Mouse (Mus musculus): Measurements from ENCODE around the gene Kif15. TPM values are rescaled to one million over a fixed set of nuclear protein-coding genes. Genes with fewer than 3 reads are reported as not detected.

The Kif15 gene
- total and polyA plus RNA-seq, 2 experiments from 2014 or later, result 5.6 to 8.4 TPM

DNA sequence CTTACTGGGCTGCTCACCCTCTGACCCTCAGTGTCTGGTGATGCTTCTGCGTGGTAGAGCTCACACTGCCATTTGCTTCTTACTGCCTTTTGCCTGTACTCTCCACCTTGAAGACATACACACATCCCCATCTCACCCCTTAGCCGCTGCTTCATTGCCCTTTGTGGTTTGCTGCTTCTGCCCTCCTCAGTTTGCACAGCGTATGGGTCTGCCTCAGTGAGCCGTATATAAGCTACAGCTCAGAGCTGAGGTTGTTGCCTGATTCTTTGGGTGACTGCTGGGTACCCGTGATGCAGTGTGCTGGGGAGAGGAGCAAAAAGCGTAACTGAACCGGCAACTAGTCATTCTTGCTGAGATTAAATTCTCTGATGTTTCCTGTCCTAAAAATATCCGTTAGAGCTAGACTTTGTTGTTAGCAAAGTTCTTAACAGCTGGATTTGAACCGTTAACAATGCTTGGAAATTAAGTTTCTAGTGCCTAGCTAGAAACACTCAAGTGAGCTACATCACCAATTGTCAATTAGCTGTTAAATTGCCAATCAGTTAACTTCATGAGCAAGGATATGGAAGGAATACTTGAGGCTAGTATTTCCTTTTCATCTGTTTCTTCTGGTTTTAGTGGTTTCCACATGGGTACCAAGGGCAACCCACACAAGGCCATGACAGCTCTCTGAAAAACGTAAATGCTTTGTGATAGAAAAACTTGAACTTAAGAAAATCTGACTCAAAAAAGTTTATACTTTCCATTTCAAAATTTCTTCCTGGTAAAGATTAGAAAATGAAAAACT lies 47.8 kb downstream of the Kif15 start:
- DNase-seq (no peak), ATAC-seq (no peak)
- Histone ChIP-seq H3K27ac (ENCODE audit: low read depth, low read length) (no peak overlapping the region), H3K9me3 (ENCODE audit: low read length) (no peaks in the 10 kb centered on the region), H3K4me3 (ENCODE audit: low read depth, low read length) (no peak overlapping the region), H3K4me2 (ENCODE audit: low read depth) (no peak overlapping the region), H3K9ac (no peak overlapping the region), H3K36me3 (ENCODE audit: insufficient read depth) (no peaks in the 10 kb centered on the region), H3K4me1 (ENCODE audit: insufficient read depth) (no peaks in the 10 kb centered on the region), H3K27me3 (ENCODE audit: insufficient read depth, low read length) (no peaks in the 10 kb centered on the region)
- WGBS, result 92% methylated on average over 10 of the region's 10 CpGs
- no peak for TF ChIP-seq CTCF (IDR thresholded peaks at IDR 0.05; ENCODE audit: low read depth)

DNA sequence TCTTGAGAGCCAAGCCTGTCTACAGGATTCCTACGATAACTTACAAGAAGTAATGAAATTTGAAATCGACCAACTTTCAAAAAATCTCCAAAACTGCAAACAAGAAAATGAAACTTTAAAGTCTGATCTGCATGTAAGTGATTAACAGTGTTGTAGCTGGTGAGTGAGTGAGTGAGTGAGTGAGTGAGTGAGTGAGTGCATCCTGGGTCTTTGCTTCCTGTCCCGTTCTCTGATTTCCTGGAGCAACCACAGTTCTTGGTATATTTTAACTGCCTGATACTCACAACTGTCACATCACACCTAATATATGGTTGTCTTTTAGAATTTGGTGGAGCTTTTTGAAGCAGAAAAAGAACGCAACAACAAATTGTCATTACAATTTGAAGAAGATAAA lies 48.3 kb downstream of the Kif15 start:
- no peak for ATAC-seq
- no peaks in the 10 kb centered on the region for H3K27me3 ChIP-seq (ENCODE audit: insufficient read depth, low read length)
- WGBS, result 95% methylated on average over 4 of the region's 4 CpGs

DNA sequence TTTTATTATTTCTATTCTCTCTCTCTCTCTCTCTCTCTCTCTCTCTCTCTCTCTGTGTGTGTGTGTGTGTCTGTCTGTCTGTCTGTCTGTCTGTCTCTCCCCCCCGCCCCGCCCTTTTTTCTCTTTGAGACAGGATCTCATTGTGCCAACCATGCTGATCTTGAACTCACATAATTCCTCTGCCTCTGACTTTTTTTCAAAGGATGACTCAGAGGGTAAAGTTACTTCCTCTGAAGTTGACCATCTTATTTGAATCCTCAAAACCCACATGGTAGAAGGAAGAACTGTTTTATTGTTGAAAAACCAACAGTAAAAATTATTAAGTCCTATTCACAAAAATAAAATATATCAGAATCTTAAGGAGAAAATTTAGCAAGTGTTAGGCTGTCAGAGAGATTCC lies 53.9 kb downstream of the Kif15 start:
- Histone ChIP-seq H3K4me2 (ENCODE audit: low read depth) (no peak overlapping the region), H3K27me3 (ENCODE audit: insufficient read depth, low read length) (no peaks in the 10 kb centered on the region), H3K4me3 (ENCODE audit: low read depth, low read length) (no peak overlapping the region), H3K27ac (ENCODE audit: low read depth, low read length) (no peak overlapping the region), H3K9ac (no peak overlapping the region), H3K4me1 (ENCODE audit: insufficient read depth) (no peaks in the 10 kb centered on the region), H3K9me3 (ENCODE audit: low read length) (no peaks in the 10 kb centered on the region), H3K36me3 (ENCODE audit: insufficient read depth) (no peaks in the 10 kb centered on the region)
- ATAC-seq (no peak), DNase-seq (no peak)
- no peak for TF ChIP-seq CTCF (IDR thresholded peaks at IDR 0.05; ENCODE audit: low read depth)
- WGBS, result 92% methylated on average over 2 of the region's 2 CpGs

More for the DNA sequence above, 48.3 kb downstream of the Kif15 start:
- Histone ChIP-seq H3K9ac (no peak overlapping the region), H3K36me3 (ENCODE audit: insufficient read depth) (no peaks in the 10 kb centered on the region), H3K27ac (ENCODE audit: low read depth, low read length) (no peak overlapping the region), H3K4me3 (ENCODE audit: low read depth, low read length) (no peak overlapping the region), H3K9me3 (ENCODE audit: low read length) (no peaks in the 10 kb centered on the region), H3K4me2 (ENCODE audit: low read depth) (no peak overlapping the region), H3K4me1 (ENCODE audit: insufficient read depth) (no peaks in the 10 kb centered on the region)
- DNase-seq, result no peak
- no peak for TF ChIP-seq CTCF (IDR thresholded peaks at IDR 0.05; ENCODE audit: low read depth)

GRCm38 (mm10) chr9:123006071-123006470 lies 55.2 kb downstream of the Kif15 start:
- DNase-seq, result no peak
- ATAC-seq, result no peak
- 77% methylated on average over 6 of the region's 6 CpGs for WGBS

DNA sequence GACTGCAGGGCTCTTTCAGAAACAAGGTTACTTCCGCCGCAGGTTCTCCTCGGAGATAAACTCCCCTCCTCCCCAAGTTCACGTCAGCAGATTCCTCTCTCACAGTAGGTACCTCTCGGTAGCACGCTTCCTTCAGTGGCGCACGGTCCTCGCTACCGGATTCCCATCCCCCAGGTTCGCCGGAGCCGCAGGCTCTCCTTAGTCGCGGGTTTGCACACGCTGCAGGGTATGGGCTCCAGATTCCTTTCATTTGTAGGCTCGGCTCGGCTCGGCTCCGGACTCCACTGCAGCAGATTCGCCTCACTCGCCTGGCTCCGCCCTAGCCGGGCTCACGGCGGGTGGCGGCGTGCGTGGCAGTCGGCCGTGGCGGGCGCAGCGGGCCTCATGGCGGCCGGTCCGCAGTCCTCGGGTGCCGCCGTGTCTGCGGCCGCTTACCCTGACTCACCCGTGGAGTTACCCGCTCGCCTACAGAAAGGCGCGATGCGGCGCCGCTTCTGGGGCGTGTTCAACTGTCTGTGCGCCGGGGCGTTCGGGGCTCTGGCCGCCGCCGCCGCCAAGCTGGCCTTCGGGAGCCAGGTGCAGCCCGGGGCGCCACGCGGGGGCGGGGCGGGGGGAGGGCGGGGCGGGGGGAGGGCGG lies 70.3 kb downstream of the Kif15 start, which contains the start of gene Tmem42:
Tmem42 (plus strand) TSS at position 332 of the 637 bp plus-strand sequence.
- peak; percentile 89 for DNase-seq
- 3% methylated on average over 58 of the region's 69 CpGs for WGBS
- H3K9ac ChIP-seq, result peak within 1 kb of the TSS; percentile 88
- no peaks in the 10 kb centered on the region for H3K9me3 ChIP-seq (ENCODE audit: low read length)
- peak within 1 kb of the TSS; percentile 77 for H3K4me2 ChIP-seq (ENCODE audit: low read depth)
- H3K4me1 ChIP-seq (ENCODE audit: insufficient read depth), result peaks cover 11% of the 10 kb centered on the region; the same call in 1 of the 2 replicates
- peak within 1 kb of the TSS; percentile 92 for H3K27ac ChIP-seq (ENCODE audit: low read depth, low read length)
- H3K27me3 ChIP-seq (ENCODE audit: insufficient read depth, low read length), result no peaks in the 10 kb centered on the region
- peak; percentile 99 for ATAC-seq
- no peaks in the 10 kb centered on the region for H3K36me3 ChIP-seq (ENCODE audit: insufficient read depth)
- no peak for TF ChIP-seq CTCF (IDR thresholded peaks at IDR 0.05; ENCODE audit: low read depth)
- peak within 1 kb of the TSS; percentile 68 for H3K4me3 ChIP-seq (ENCODE audit: low read depth, low read length)

More at GRCm38 (mm10) chr9:123006071-123006470, 55.2 kb downstream of the Kif15 start:
- Histone ChIP-seq H3K27me3 (ENCODE audit: insufficient read depth, low read length) (no peaks in the 10 kb centered on the region), H3K36me3 (ENCODE audit: insufficient read depth) (no peaks in the 10 kb centered on the region), H3K4me2 (ENCODE audit: low read depth) (no peak overlapping the region), H3K9ac (no peak overlapping the region), H3K4me3 (ENCODE audit: low read depth, low read length) (no peak overlapping the region), H3K27ac (ENCODE audit: low read depth, low read length) (no peak overlapping the region), H3K9me3 (ENCODE audit: low read length) (no peaks in the 10 kb centered on the region), H3K4me1 (ENCODE audit: insufficient read depth) (no peaks in the 10 kb centered on the region)
- peak; percentile 51 for TF ChIP-seq CTCF (IDR thresholded peaks at IDR 0.05; ENCODE audit: low read depth)

- TF ChIP-seq CTCF (IDR thresholded peaks at IDR 0.05; ENCODE audit: low read depth), result peak; percentile 35
- peak overlapping the region; percentile 68 for H3K4me3 ChIP-seq (ENCODE audit: low read depth, low read length)
- H3K4me1 ChIP-seq (ENCODE audit: insufficient read depth), result peaks cover 11% of the 10 kb centered on the region; the same call in 1 of the 2 replicates
- DNase-seq, result peak; percentile 47
- H3K4me2 ChIP-seq (ENCODE audit: low read depth), result peak overlapping the region; percentile 77
- WGBS, result 39% methylated on average over 18 of the region's 24 CpGs
- peak overlapping the region; percentile 88 for H3K9ac ChIP-seq
- no peak for ATAC-seq
- no peak overlapping the region for H3K27ac ChIP-seq (ENCODE audit: low read depth, low read length)
- H3K9me3 ChIP-seq (ENCODE audit: low read length), result no peaks in the 10 kb centered on the region
- no peaks in the 10 kb centered on the region for H3K36me3 ChIP-seq (ENCODE audit: insufficient read depth)
- no peaks in the 10 kb centered on the region for H3K27me3 ChIP-seq (ENCODE audit: insufficient read depth, low read length)
Observed at GRCm38 (mm10) chr9:123021636-123022379, 71.0 kb downstream of the Kif15 start.

Measured in forebrain, postnatal 0 days (tissue).